Mouse (Mus musculus) left cerebral cortex, adult 8-10 months (tissue): ENCODE data around the gene Spta1. TPM values are rescaled to one million over a fixed set of nuclear protein-coding genes. Genes with fewer than 3 reads are reported as not detected.

Experiments
- DNase-seq, 2 experiments: peaks; one replicate each; pipeline ENCODE4 v3.0.0; 2022; ENCODE audit warnings: low spot score in 2 of 2
- total RNA-seq, 4 experiments: library from RNA; stranded (reverse); gene quantifications; 2 replicates each; pipeline ENCODE4 v1.2.4; 2022

Spta1 gene
- total RNA-seq, 4 experiments from 2014 or later: 0.05 to 0.06 TPM; not detected in 2

- DNase-seq: no peak
These were observed 79.4 kb downstream of the Spta1 start, which contains the start of gene Olfr419 for GRCm38 (mm10) chr1:174251961-174252360. Gene Olfr419, minus strand, starts transcription at chr1:174252061.

- DNase-seq: no peak
These were observed 95.2 kb downstream of the Spta1 start for GRCm38 (mm10) chr1:174267816-174268215.

- DNase-seq: no peak
These were observed 96.6 kb downstream of the Spta1 start for GRCm38 (mm10) chr1:174269162-174269561.

GRCm38 (mm10) chr1:174270643-174271042, 98.1 kb downstream of the Spta1 start:
- no peak for DNase-seq

Other genes with a start within 250 kb of the Spta1 start
- gene Mndal, start 230.3 kb upstream of the Spta1 start, total RNA-seq: 1 to 10 TPM; 1.1 to 1.6 (median 1.3) TPM
- gene Ifi203, start 230.1 kb upstream of the Spta1 start, total RNA-seq: under 1 TPM; 0.65 to 0.87 (median 0.69) TPM
- not detected for gene Ifi202b, start 190.0 kb upstream of the Spta1 start, total RNA-seq
- gene Ifi205, start 141.0 kb upstream of the Spta1 start, total RNA-seq: not detected
- not detected for gene Olfr433, start 132.1 kb upstream of the Spta1 start, total RNA-seq
- not detected for gene Olfr432, start 123.6 kb upstream of the Spta1 start, total RNA-seq
- not detected for gene Olfr430, start 106.2 kb upstream of the Spta1 start, total RNA-seq
- not detected for gene Olfr429, start 88.4 kb upstream of the Spta1 start, total RNA-seq
- gene Olfr427, start 75.9 kb upstream of the Spta1 start, total RNA-seq: not detected
- not detected for gene Olfr231, start 51.6 kb upstream of the Spta1 start, total RNA-seq
- gene Olfr424, start 41.3 kb upstream of the Spta1 start, total RNA-seq: not detected
- not detected for gene Olfr420, start 17.1 kb upstream of the Spta1 start, total RNA-seq
- gene Olfr419, start 79.3 kb downstream of the Spta1 start, total RNA-seq: not detected
- gene Mptx1, start 157.7 kb downstream of the Spta1 start, total RNA-seq: not detected
- gene Olfr417, start 192.3 kb downstream of the Spta1 start, total RNA-seq: not detected
- not detected for gene Olfr248, start 218.3 kb downstream of the Spta1 start, total RNA-seq